Mouse (Mus musculus) liver, embryonic 14.5 days (tissue): ENCODE data around the gene Pipox.

Experiments used
- CTCF ChIP-seq: IDR thresholded peaks from 2 replicates; pipeline ENCODE4 v1.5.1; 2016; ENCODE audit warnings: antibody characterized with exemption, low read depth, control low read depth
- EP300 ChIP-seq: IDR thresholded peaks from 2 replicates; pipeline ENCODE4 v1.6.1; 2016; ENCODE audit warnings: antibody characterized with exemption, low read depth

GRCm38 (mm10) chr11:77885246-77885575, 8.7 kb downstream of the Pipox start:
- TF ChIP-seq CTCF (no peak), EP300 (no peak)
